Mouse (Mus musculus) heart, postnatal 0 days (tissue): ENCODE data around the gene Gpr108. TPM values are rescaled to one million over a fixed set of nuclear protein-coding genes. Genes with fewer than 3 reads are reported as not detected.
A peak's percentile ranks its signal among the peaks of the same experiment; 100 is the strongest.

Source experiments
- ATAC-seq: fragments of 200-750 bp; cut with Nextera tagmentation; 2 replicates; pipeline ENCODE4 v1.8.0; 2017; ENCODE audit warnings: low read depth, moderate number of reproducible peaks, moderate library complexity; ENCODE audit not compliant: insufficient read depth
- DNase-seq: peaks from one replicate; pipeline ENCODE4 v3.0.0-alpha.2; 2016; ENCODE audit warnings: low spot score
- H3K27ac ChIP-seq: fragments of 300-500 bp; sonication (generic); 2 replicates; pipeline ENCODE4 v1.5.1; 2014; ENCODE audit warnings: low read depth, mild to moderate bottlenecking
- H3K27me3 ChIP-seq: fragments of 300-500 bp; sonication (generic); 2 replicates; pipeline ENCODE4 v1.6.1; 2014; ENCODE audit warnings: low read length, mixed read lengths; ENCODE audit not compliant: control insufficient read depth, insufficient read depth
- H3K36me3 ChIP-seq: fragments of 300-500 bp; sonication (generic); replicated peaks from 2 replicates; pipeline ENCODE4 v1.6.1; 2014; ENCODE audit warnings: low read length, mixed read lengths; ENCODE audit not compliant: control insufficient read depth, insufficient read depth
- H3K4me1 ChIP-seq: fragments of 300-500 bp; sonication (generic); 2 replicates; pipeline ENCODE4 v1.6.1; 2014; ENCODE audit warnings: antibody characterized with exemption; ENCODE audit not compliant: control insufficient read depth, insufficient read depth
- H3K4me2 ChIP-seq: fragments of 300-500 bp; sonication (generic); 2 replicates; pipeline ENCODE4 v1.6.1; 2014; ENCODE audit warnings: low read depth, mild to moderate bottlenecking, low read length, moderate library complexity
- H3K4me3 ChIP-seq: fragments of 300-500 bp; sonication (generic); 2 replicates; pipeline ENCODE4 v1.5.1; 2014; ENCODE audit warnings: low read depth, low read length
- H3K9ac ChIP-seq: fragments of 300-500 bp; sonication (generic); replicated peaks from 2 replicates; pipeline ENCODE4 v1.6.1; 2014; ENCODE audit warnings: low read depth, low read length, mixed read lengths
- H3K9me3 ChIP-seq: fragments of 300-500 bp; sonication (generic); replicated peaks from 2 replicates; pipeline ENCODE4 v1.6.1; 2016; ENCODE audit warnings: low read length; ENCODE audit not compliant: control insufficient read depth
- CTCF ChIP-seq: IDR thresholded peaks from 2 replicates; pipeline ENCODE4 v1.5.1; 2016; ENCODE audit warnings: antibody characterized with exemption, control low read depth, low read depth
- EP300 ChIP-seq: IDR thresholded peaks from 2 replicates; pipeline ENCODE4 v1.6.1; 2016; ENCODE audit warnings: antibody characterized with exemption, low read depth
- WGBS: fragments of 180-500 bp; shearing (Covaris S2); extraction: QIAGEN DNeasy Blood & Tissue Kit; methylation state at CpG from one replicate; pipeline ENCODE4 v1.1.7; 2014; 5-methylcytosine and 5-hydroxymethylcytosine counted together
- polyA plus RNA-seq: library from polyadenylated mRNA; unstranded; fragments of >200 nt; fragmentation: Nextera tagmentation; extraction: Ambion mirVana; gene quantifications from 2 replicates; pipeline ENCODE4 v1.2.1, GENCODE M21; 2015
- total RNA-seq: library from RNA; depleted of rRNA; stranded (reverse); fragments of >200 nt; gene quantifications from 2 replicates; pipeline ENCODE4 v1.2.3, GENCODE M21; 2014; ENCODE audit warnings: low replicate concordance

The Gpr108 gene
- total and polyA plus RNA-seq, 2 experiments from 2014 or later, result 23.3 to 30.1 TPM

GRCm38 (mm10) chr17:57198252-57198651 is 50.0 kb downstream of the Gpr108 start:
- H3K4me2 ChIP-seq, result no peak overlapping the region
- no peak overlapping the region for H3K4me3 ChIP-seq
- TF ChIP-seq CTCF (no peak), EP300 (no peak)
- 53% methylated on average over 3 of the region's 3 CpGs for WGBS
- H3K27ac ChIP-seq, result no peak overlapping the region
- ATAC-seq (no peak), DNase-seq (no peak)
- H3K27me3 ChIP-seq, result no peaks in the 10 kb centered on the region
- H3K4me1 ChIP-seq, result no peaks in the 10 kb centered on the region
- no peaks in the 10 kb centered on the region for H3K9me3 ChIP-seq
- H3K9ac ChIP-seq, result no peak overlapping the region
- H3K36me3 ChIP-seq, result no peaks in the 10 kb centered on the region

- Histone ChIP-seq H3K9ac (no peak overlapping the region), H3K27me3 (no peaks in the 10 kb centered on the region), H3K4me3 (no peak overlapping the region), H3K9me3 (no peaks in the 10 kb centered on the region), H3K4me2 (no peak overlapping the region), H3K4me1 (no peaks in the 10 kb centered on the region), H3K36me3 (no peaks in the 10 kb centered on the region), H3K27ac (no peak overlapping the region)
- no peak for DNase-seq
- WGBS, result 70% methylated on average over 8 of the region's 8 CpGs
- no peak for ATAC-seq
- TF ChIP-seq CTCF, result no peak
- no peak for TF ChIP-seq EP300
Observed at GRCm38 (mm10) chr17:57195326-57196010, 52.8 kb downstream of the Gpr108 start.

- 60% methylated on average over 3 of the region's 3 CpGs for WGBS
- H3K36me3 ChIP-seq, result no peaks in the 10 kb centered on the region
- no peaks in the 10 kb centered on the region for H3K4me1 ChIP-seq
- no peak overlapping the region for H3K4me2 ChIP-seq
- ATAC-seq, result no peak
- no peaks in the 10 kb centered on the region for H3K9me3 ChIP-seq
- TF ChIP-seq EP300 (no peak), CTCF (no peak)
- no peak overlapping the region for H3K9ac ChIP-seq
- no peak overlapping the region for H3K4me3 ChIP-seq
- no peaks in the 10 kb centered on the region for H3K27me3 ChIP-seq
- DNase-seq, result no peak
- no peak overlapping the region for H3K27ac ChIP-seq
Observed at GRCm38 (mm10) chr17:57194771-57195170, 53.5 kb downstream of the Gpr108 start.

- no peak within 1 kb of the TSS; the same call in 1 of the 2 replicates for H3K4me2 ChIP-seq
- ATAC-seq, result no peak
- H3K36me3 ChIP-seq, result no peaks in the 10 kb centered on the region
- 70% methylated on average over 11 of the region's 11 CpGs for WGBS
- no peak for DNase-seq
- H3K9ac ChIP-seq, result no peak within 1 kb of the TSS
- no peak within 1 kb of the TSS for H3K4me3 ChIP-seq
- TF ChIP-seq EP300 (no peak), CTCF (no peak)
- H3K27ac ChIP-seq, result peak within 1 kb of the TSS; percentile 13; the same call in 1 of the 2 replicates
- no peaks in the 10 kb centered on the region for H3K9me3 ChIP-seq
- no peaks in the 10 kb centered on the region for H3K27me3 ChIP-seq
- H3K4me1 ChIP-seq, result no peaks in the 10 kb centered on the region
Observed at GRCm38 (mm10) chr17:57194041-57194507, 54.2 kb downstream of the Gpr108 start, which contains the start of gene Tnfsf14. Gene Tnfsf14 (minus strand): TSS chr17:57194177.

- H3K9ac ChIP-seq, result no peak overlapping the region
- DNase-seq, result no peak
- 54% methylated on average over 12 of the region's 12 CpGs for WGBS
- no peaks in the 10 kb centered on the region for H3K9me3 ChIP-seq
- ATAC-seq, result no peak
- no peak for TF ChIP-seq CTCF
- no peak for TF ChIP-seq EP300
- no peak overlapping the region for H3K27ac ChIP-seq
- H3K4me1 ChIP-seq, result no peaks in the 10 kb centered on the region
- H3K27me3 ChIP-seq, result no peaks in the 10 kb centered on the region
- no peak overlapping the region for H3K4me2 ChIP-seq
- no peaks in the 10 kb centered on the region for H3K36me3 ChIP-seq
- no peak overlapping the region for H3K4me3 ChIP-seq
Observed at GRCm38 (mm10) chr17:57188510-57189192, 59.6 kb downstream of the Gpr108 start.
